Mouse (Mus musculus) liver, adult 2 months (tissue): Measurements from ENCODE around the gene Cplx2.

Experiments
- CTCF ChIP-seq: fragments of 200-500 bp; IDR thresholded peaks from 2 replicates; pipeline ENCODE4 v1.5.1; 2011; ENCODE audit warnings: low read depth, low read length, control low read depth
- POLR2A ChIP-seq: fragments of 200-500 bp; IDR thresholded peaks from 2 replicates; pipeline ENCODE4 v1.6.1; 2011; ENCODE audit warnings: low read length, control low read depth; ENCODE audit not compliant: insufficient read depth; ENCODE audit errors: extremely low read depth

DNA sequence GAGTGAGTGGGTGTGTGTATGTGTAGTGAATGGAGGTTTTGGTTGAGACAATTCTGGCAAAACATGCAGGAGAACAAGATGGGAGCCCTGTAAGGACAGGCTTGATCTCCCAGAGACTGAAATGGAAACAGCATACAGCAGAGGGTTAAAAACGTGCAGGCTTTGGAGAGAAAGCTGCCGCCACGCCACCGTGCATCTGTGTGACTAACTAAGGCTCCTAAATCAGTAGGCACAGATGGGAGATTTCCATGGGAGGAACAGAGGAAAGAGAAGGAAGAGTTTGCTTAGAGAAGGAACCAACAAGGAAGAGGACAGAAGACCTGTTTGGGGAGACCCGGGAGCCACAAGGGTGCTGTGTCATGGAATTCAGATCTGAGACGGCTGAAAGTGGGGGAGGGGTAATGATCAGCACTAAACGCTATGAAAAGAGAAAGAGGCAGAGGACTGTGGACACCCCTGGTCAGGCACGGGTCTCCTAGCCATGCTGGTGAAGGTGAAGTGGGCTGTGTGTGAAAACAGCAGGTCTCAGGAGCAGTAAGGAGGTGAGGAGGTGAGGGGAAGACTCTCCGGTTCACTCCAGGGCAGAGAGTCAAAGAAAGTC lies 3.1 kb downstream of the Cplx2 start:
- TF ChIP-seq CTCF: no peak
- TF ChIP-seq POLR2A: no peak
